Mouse (Mus musculus): Measurements from ENCODE around the gene Spag9. TPM values are rescaled to one million over a fixed set of nuclear protein-coding genes. Genes with fewer than 3 reads are reported as not detected.
A peak's percentile ranks its signal among the peaks of the same experiment; 100 is the strongest.

The Spag9 gene
- total and polyA plus RNA-seq, 2 experiments from 2014 or later: 89.1 to 110 TPM

- H3K9me3 ChIP-seq (ENCODE audit: low read length): no peaks in the 10 kb centered on the region
- no peak overlapping the region for H3K4me3 ChIP-seq (ENCODE audit: low read length)
- H3K27me3 ChIP-seq (ENCODE audit: insufficient read depth, low read length): no peaks in the 10 kb centered on the region
- H3K36me3 ChIP-seq (ENCODE audit: insufficient read depth, low read length): no peaks in the 10 kb centered on the region
- H3K4me1 ChIP-seq (ENCODE audit: insufficient read depth, low read length): no peaks in the 10 kb centered on the region
- 87% methylated on average over 5 of the region's 5 CpGs for WGBS
- no peak overlapping the region for H3K4me2 ChIP-seq (ENCODE audit: low read depth, low read length)
- H3K27ac ChIP-seq: no peak overlapping the region
- no peak overlapping the region for H3K9ac ChIP-seq (replicated peaks; ENCODE audit: low read length)
- ATAC-seq: no peak
- TF ChIP-seq CTCF (IDR thresholded peaks at IDR 0.05; ENCODE audit: low read depth): no peak
- DNase-seq (ENCODE audit: low spot score): no peak
These were observed 10.6 kb upstream of the Spag9 start for GRCm38 (mm10) chr11:93985265-93985664.

- Histone ChIP-seq H3K27ac (no peak overlapping the region), H3K27me3 (ENCODE audit: insufficient read depth, low read length) (no peaks in the 10 kb centered on the region), H3K4me3 (ENCODE audit: low read length) (no peak overlapping the region), H3K9me3 (ENCODE audit: low read length) (no peaks in the 10 kb centered on the region), H3K9ac (replicated peaks; ENCODE audit: low read length) (no peak overlapping the region), H3K36me3 (ENCODE audit: insufficient read depth, low read length) (no peaks in the 10 kb centered on the region), H3K4me1 (ENCODE audit: insufficient read depth, low read length) (no peaks in the 10 kb centered on the region), H3K4me2 (ENCODE audit: low read depth, low read length) (no peak overlapping the region)
- DNase-seq (ENCODE audit: low spot score) (no peak), ATAC-seq (no peak)
- no peak for TF ChIP-seq CTCF (IDR thresholded peaks at IDR 0.05; ENCODE audit: low read depth)
These were observed 9.6 kb upstream of the Spag9 start for GRCm38 (mm10) chr11:93986298-93986697.

- Histone ChIP-seq H3K9me3 (ENCODE audit: low read length) (no peaks in the 10 kb centered on the region), H3K27me3 (ENCODE audit: insufficient read depth, low read length) (no peaks in the 10 kb centered on the region), H3K36me3 (ENCODE audit: insufficient read depth, low read length) (no peaks in the 10 kb centered on the region), H3K4me1 (ENCODE audit: insufficient read depth, low read length) (no peaks in the 10 kb centered on the region), H3K4me2 (ENCODE audit: low read depth, low read length) (no peak overlapping the region), H3K9ac (replicated peaks; ENCODE audit: low read length) (no peak overlapping the region), H3K27ac (no peak overlapping the region), H3K4me3 (ENCODE audit: low read length) (no peak overlapping the region)
- WGBS: 92% methylated on average over 4 of the region's 4 CpGs
- no peak for TF ChIP-seq CTCF (IDR thresholded peaks at IDR 0.05; ENCODE audit: low read depth)
- no peak for ATAC-seq
- no peak for DNase-seq (ENCODE audit: low spot score)
These were observed 8.9 kb upstream of the Spag9 start for GRCm38 (mm10) chr11:93987026-93987425.

GRCm38 (mm10) chr11:93987625-93988327, 8.1 kb upstream of the Spag9 start:
- Histone ChIP-seq H3K9ac (replicated peaks; ENCODE audit: low read length) (no peak overlapping the region), H3K4me2 (ENCODE audit: low read depth, low read length) (no peak overlapping the region), H3K4me1 (ENCODE audit: insufficient read depth, low read length) (no peaks in the 10 kb centered on the region), H3K27me3 (ENCODE audit: insufficient read depth, low read length) (no peaks in the 10 kb centered on the region), H3K4me3 (ENCODE audit: low read length) (no peak overlapping the region), H3K36me3 (ENCODE audit: insufficient read depth, low read length) (no peaks in the 10 kb centered on the region), H3K9me3 (ENCODE audit: low read length) (no peaks in the 10 kb centered on the region), H3K27ac (peak overlapping the region; percentile 45; the same call in 1 of the 2 replicates)
- TF ChIP-seq CTCF (IDR thresholded peaks at IDR 0.05; ENCODE audit: low read depth): no peak
- ATAC-seq (no peak), DNase-seq (ENCODE audit: low spot score) (no peak)
- 65% methylated on average over 8 of the region's 8 CpGs for WGBS

- Histone ChIP-seq H3K4me3 (ENCODE audit: low read length) (no peak overlapping the region), H3K4me2 (ENCODE audit: low read depth, low read length) (no peak overlapping the region), H3K9me3 (ENCODE audit: low read length) (no peaks in the 10 kb centered on the region), H3K4me1 (ENCODE audit: insufficient read depth, low read length) (no peaks in the 10 kb centered on the region), H3K27me3 (ENCODE audit: insufficient read depth, low read length) (no peaks in the 10 kb centered on the region), H3K36me3 (ENCODE audit: insufficient read depth, low read length) (no peaks in the 10 kb centered on the region), H3K27ac (peak overlapping the region; percentile 45; the same call in 1 of the 2 replicates), H3K9ac (replicated peaks; ENCODE audit: low read length) (no peak overlapping the region)
- DNase-seq (ENCODE audit: low spot score): no peak
- 74% methylated on average over 12 of the region's 12 CpGs for WGBS
- ATAC-seq: no peak
- no peak for TF ChIP-seq CTCF (IDR thresholded peaks at IDR 0.05; ENCODE audit: low read depth)
These were observed 7.4 kb upstream of the Spag9 start for GRCm38 (mm10) chr11:93988328-93989062.

GRCm38 (mm10) chr11:93994531-93994930, 1.4 kb upstream of the Spag9 start:
- no peaks in the 10 kb centered on the region for H3K36me3 ChIP-seq (ENCODE audit: insufficient read depth, low read length)
- peak overlapping the region; percentile 65 for H3K4me2 ChIP-seq (ENCODE audit: low read depth, low read length)
- H3K9me3 ChIP-seq (ENCODE audit: low read length): no peaks in the 10 kb centered on the region
- WGBS: 57% methylated on average over 5 of the region's 5 CpGs
- peaks cover 8% of the 10 kb centered on the region for H3K4me1 ChIP-seq (ENCODE audit: insufficient read depth, low read length)
- peak overlapping the region; percentile 86 for H3K4me3 ChIP-seq (ENCODE audit: low read length)
- ATAC-seq (no peak), DNase-seq (ENCODE audit: low spot score) (no peak)
- no peak for TF ChIP-seq CTCF (IDR thresholded peaks at IDR 0.05; ENCODE audit: low read depth)
- no peaks in the 10 kb centered on the region for H3K27me3 ChIP-seq (ENCODE audit: insufficient read depth, low read length)
- peak overlapping the region; percentile 97 for H3K27ac ChIP-seq
- H3K9ac ChIP-seq (replicated peaks; ENCODE audit: low read length): peak overlapping the region; percentile 85; the same call in 1 of the 2 replicates
